Mouse (Mus musculus) midbrain, embryonic 11.5 days (tissue): ENCODE measurements around the gene Ric1. TPM values are rescaled to one million over a fixed set of nuclear protein-coding genes. Genes with fewer than 3 reads are reported as not detected.

ENCODE experiments used
- polyA plus RNA-seq: library from polyadenylated mRNA; unstranded; fragments of >200 nt; fragmentation: Nextera tagmentation; extraction: Ambion mirVana; gene quantifications from 2 replicates; pipeline ENCODE4 v1.2.1, GENCODE M21; 2014

The Ric1 gene
- polyA plus RNA-seq, 1 experiment from 2014 or later = 10.8 TPM

Other genes starting within 250 kb of the Ric1 start
- 6.3 and 8.0 TPM in 2 replicates for gene Insl6, start 196.9 kb upstream of the Ric1 start, polyA plus RNA-seq
- 0.77 and 0.82 TPM in 2 replicates for gene Rln1, start 187.6 kb upstream of the Ric1 start, polyA plus RNA-seq
- 60.4 and 68.1 TPM in 2 replicates for gene Plgrkt, start 154.9 kb upstream of the Ric1 start, polyA plus RNA-seq
- gene Cd274, start 154.8 kb upstream of the Ric1 start, polyA plus RNA-seq = 0.34 and 0.77 TPM in 2 replicates
- not detected in 2 replicates for gene Pdcd1lg2, start 111.4 kb upstream of the Ric1 start, polyA plus RNA-seq
- gene Ermp1, start 126.1 kb downstream of the Ric1 start, polyA plus RNA-seq = 12.9 and 13.6 TPM in 2 replicates
- 0.26 and 0.54 TPM in 2 replicates for gene Mlana, start 175.5 kb downstream of the Ric1 start, polyA plus RNA-seq